Mouse (Mus musculus) liver, embryonic 14 days (tissue): ENCODE results near the gene Nln. TPM values are rescaled to one million over a fixed set of nuclear protein-coding genes. Genes with fewer than 3 reads are reported as not detected.

ENCODE experiments used
- polyA plus RNA-seq: library from polyadenylated mRNA; depleted of rRNA; stranded (reverse); fragments of >200 nt; gene quantifications from 2 replicates; pipeline ENCODE4 v1.2.3, GENCODE M21; 2012; rRNA removed

Nln gene
- polyA plus RNA-seq, result 5.5 and 7.2 TPM in 2 replicates

DNA sequence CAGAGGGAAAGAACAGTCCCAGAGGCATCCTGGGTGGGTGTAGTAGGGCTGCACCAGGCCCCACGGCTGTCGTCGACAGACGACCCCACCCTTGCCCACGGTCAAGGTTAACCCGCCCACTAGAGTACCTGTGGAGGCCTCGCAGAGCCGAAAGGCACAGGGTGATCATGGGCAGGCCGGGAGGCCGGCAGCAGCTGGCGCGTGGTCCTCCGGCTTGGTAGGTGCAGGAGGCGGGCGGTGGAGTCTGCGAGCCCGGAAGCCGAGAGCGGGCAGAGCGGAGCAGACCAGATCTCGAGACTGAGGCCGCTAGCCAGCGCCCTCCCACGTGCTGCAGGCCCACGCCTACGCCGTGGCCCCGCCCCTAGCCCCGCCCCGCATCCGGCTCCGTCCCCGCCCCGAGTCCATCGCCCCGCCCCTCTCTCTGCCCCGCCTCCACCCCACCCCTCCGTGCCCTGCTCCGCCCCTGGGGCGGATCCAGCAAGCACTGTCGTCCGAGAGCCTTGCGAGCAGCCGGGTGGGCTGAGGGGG lies at the start of gene Nln, which contains the start of gene Sgtb:
Nln (minus strand) TSS at position 327 of the 528 bp plus-strand sequence.
Sgtb (plus strand) TSS at position 454 of the 528 bp plus-strand sequence.

Other genes with a start within 250 kb of the Nln start
- 5.9 and 7.1 TPM in 2 replicates for gene Erbin, start 189.1 kb downstream of the Nln start, polyA plus RNA-seq
- 0.30 and 0.37 TPM in 2 replicates for gene Sgtb, start 127 bp upstream of the Nln start, polyA plus RNA-seq
- 8.6 and 10.6 TPM in 2 replicates for gene Trappc13, start 68.9 kb upstream of the Nln start, polyA plus RNA-seq
- gene Trim23, start 69.2 kb upstream of the Nln start, polyA plus RNA-seq, result 5.7 and 6.5 TPM in 2 replicates
- 47.8 and 53.5 TPM in 2 replicates for gene Cenpk, start 119.0 kb upstream of the Nln start, polyA plus RNA-seq
- gene Ppwd1, start 119.2 kb upstream of the Nln start, polyA plus RNA-seq, result 8.0 and 9.3 TPM in 2 replicates
- gene Adamts6, start 178.2 kb upstream of the Nln start, polyA plus RNA-seq, result 0.44 and 0.49 TPM in 2 replicates